Mouse (Mus musculus): ENCODE results near the gene Wbp11. TPM values are rescaled to one million over a fixed set of nuclear protein-coding genes. Genes with fewer than 3 reads are reported as not detected.

Gene Wbp11
- total RNA-seq, 2 experiments from 2014 or later, result 82.5 to 86.5 TPM

- DNase-seq, result no peak
These were observed 9.3 kb upstream of the Wbp11 start for GRCm38 (mm10) chr6:136837323-136837722.

DNA sequence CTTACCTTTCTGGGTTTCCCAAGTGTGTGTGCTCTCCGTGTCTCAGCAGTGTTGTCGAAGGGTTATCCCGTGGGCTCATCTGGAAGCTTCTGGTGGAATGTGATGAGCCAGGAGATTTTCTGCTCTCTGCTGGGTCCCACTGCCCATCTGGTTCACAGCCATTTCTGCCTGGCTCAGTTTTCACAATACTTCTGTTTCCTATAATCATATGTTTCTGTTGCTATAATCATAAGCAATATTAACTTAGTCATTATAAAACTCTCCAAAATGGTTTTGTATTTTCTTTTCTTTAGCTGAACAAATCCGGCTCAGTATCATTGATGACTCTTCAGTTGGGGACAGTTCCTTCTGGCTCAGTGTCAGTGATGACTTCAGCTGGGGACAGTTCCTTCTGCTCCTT lies 7.3 kb upstream of the Wbp11 start, which contains the start of gene Smco3:
TSS of gene Smco3 (minus strand) at position 101 of the 400 bp plus-strand sequence.
- no peak for DNase-seq

DNA sequence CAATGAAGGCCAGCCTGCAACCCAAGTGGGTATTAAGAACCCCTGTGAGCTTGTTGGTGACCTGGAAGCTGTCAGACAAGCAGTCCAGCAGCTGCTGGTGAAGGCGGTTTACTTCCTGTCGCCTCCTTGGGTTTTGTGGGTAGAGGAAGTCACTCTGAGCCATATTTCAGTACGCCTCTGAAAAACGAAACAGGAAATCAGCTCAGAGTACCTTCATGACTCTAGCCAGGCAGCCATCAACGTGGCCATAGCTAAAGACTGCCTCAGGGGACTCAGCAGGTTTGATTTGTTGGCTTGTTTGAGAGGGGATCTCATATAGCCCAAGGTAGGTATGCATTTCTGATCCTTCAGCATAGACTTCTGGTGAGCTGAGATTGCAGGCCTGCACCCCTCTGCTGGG lies 3.7 kb upstream of the Wbp11 start:
- no peak for DNase-seq

- DNase-seq, result no peak
These were observed 648 bp upstream of the Wbp11 start for GRCm38 (mm10) chr6:136828681-136829080.

DNA sequence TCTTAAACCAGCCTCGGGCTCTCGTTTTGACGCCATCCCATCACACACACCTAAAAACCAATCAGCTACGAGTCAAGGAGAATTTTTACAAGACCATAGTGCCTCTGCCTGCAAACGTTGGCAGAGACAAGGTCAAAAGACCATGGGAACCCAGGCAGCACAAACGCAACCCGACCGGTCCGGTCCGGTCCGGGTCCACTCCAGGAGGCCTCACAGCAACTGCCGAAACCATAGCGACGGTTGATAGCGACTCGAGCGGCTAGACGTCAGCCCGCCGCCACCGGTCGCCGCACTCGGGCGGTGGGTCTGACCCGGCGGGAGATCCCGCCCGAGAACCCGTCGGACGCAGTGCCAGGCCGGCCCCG lies 535 bp downstream of the Wbp11 start, which contains the start of gene BC049715:
TSS of gene BC049715 (plus strand) at position 111 of the 365 bp plus-strand sequence.
- DNase-seq, result no peak

- no peak for DNase-seq
These were observed 917 bp downstream of the Wbp11 start for GRCm38 (mm10) chr6:136827116-136827515.

DNA sequence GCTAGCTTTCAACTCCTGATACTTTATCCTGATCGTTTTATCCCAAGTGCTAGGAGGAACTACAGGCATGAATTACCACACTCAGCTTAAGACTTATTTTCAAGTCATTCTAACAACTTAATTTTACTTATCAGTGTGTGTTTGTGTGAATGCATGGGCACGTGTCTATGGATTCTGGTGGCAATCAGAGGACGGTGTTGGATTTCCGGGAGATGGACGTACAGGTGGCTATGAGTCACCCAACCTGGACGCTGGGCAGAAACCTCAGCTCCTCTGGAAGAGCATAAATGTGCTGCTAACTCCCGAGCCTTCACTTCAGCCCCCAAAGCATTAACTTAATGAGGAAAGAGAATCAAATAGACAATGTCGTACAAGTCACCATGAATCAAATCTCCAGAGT lies 3.0 kb downstream of the Wbp11 start:
- DNase-seq, result no peak

GRCm38 (mm10) chr6:136821086-136821485 lies 6.9 kb downstream of the Wbp11 start:
- DNase-seq, result no peak

DNA sequence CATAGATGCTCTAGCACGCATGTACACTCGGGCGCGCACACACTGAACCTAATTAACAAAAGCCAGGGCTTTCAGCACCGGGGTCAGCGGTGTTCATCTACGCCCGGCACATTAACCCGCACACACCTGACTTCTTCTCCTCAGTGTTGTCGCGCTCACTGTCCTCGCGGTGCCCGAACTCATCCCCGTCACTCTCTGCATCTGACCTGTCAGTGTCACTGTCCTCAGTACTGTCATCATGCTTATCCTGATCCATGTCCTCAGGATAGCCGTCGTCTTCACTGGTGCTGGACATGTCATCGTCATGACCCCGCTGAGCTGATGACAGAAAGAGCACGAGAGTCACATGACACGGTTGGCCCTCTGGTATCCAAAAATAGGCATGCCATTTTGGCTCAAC lies 7.7 kb downstream of the Wbp11 start:
- DNase-seq, result no peak

DNA sequence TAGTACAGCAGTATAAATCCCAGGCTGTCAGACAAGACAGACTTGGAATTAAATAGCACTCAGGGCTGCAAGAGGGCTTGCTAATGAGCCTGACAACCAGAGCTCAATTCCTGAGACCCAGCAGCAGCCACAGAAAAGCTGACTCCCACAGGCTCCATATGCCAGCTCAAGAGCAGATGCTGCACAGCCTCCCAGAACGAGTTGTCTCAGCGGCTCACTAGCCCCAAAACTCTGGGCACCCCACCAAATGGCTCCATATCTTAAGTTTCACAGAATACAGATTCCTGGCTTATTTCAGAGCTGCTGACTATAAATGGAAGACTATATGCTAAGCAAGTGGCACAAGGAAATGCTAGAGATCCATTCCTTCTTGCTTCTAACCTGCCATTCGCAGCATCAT lies 10.5 kb downstream of the Wbp11 start:
- no peak for DNase-seq

GRCm38 (mm10) chr6:136816826-136817225 lies 11.2 kb downstream of the Wbp11 start:
- DNase-seq, result no peak

GRCm38 (mm10) chr6:136815381-136815780 lies 12.7 kb downstream of the Wbp11 start:
- no peak for DNase-seq

- DNase-seq, result peak; percentile 40
These were observed 14.9 kb downstream of the Wbp11 start for GRCm38 (mm10) chr6:136813117-136813516.

DNA sequence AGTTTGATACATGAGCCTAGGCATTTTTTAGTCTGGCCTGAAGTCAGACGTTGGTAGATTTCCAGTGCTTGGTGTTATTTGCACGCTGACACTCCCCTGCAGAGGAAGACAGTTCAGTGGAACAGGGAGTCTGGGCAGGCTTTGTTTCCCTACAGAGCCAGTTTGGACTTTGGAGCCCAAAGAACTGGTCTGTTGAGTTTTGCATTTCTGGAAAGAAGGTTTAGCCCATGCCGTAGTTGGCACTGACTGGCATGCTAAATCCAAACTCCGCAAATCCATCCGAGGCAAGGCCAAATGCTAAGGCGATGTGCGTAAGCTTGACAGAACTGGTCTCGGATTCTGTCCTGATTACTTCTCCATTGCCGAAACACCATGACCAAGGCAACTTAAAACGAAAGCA lies 16.8 kb downstream of the Wbp11 start:
- DNase-seq, result no peak

- DNase-seq, result no peak
These were observed 18.4 kb downstream of the Wbp11 start for GRCm38 (mm10) chr6:136809673-136810072.

DNA sequence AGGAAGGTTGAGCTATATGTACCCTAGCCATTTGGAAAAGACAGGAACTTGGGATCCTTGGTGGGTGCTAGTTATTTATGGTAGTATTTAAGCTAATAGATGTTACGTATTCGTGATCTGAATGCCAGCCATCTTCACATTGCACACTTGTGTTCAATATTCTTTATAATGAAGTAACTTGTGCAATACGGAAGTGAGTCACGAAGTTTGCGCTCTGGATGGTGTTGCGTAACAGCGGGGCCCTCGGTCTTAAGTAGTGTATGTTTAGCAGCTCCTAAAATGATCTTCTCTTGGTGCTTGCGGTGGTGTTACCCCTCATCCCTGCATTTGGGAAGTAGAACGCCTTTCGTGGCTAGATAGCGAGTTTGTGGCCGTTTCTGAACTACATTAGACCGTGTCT lies 19.0 kb downstream of the Wbp11 start:
- DNase-seq, result peak; percentile 66

- peak; percentile 61 for DNase-seq
These were observed 19.4 kb downstream of the Wbp11 start for GRCm38 (mm10) chr6:136808631-136809046.

GRCm38 (mm10) chr6:136808014-136808417 lies 20.0 kb downstream of the Wbp11 start, which contains the start of gene H2afj:
TSS of gene H2afj (plus strand) at chr6:136808244.
- peak; percentile 99 for DNase-seq

GRCm38 (mm10) chr6:136807395-136808013 lies 20.5 kb downstream of the Wbp11 start:
- DNase-seq, result no peak

DNA sequence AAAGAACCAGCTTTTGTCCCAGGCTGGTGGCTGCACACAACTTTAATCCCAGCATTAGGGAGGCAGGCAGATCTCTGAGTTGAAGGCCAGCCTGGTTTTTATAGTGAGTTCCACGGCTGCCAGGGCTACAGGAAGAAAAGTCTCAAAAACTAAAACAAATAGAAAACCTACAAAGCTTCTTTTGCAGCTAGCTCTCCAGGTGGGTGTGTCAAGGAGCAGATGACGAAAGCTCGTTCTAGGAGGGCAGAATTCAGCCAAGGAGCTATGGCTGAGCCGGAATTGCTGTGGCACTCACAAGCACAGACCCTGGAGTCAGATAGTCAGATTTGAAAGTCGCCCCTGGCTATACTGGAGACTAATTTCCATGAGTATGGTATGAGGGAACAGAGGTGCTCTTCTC lies 21.2 kb downstream of the Wbp11 start:
- DNase-seq, result no peak

DNA sequence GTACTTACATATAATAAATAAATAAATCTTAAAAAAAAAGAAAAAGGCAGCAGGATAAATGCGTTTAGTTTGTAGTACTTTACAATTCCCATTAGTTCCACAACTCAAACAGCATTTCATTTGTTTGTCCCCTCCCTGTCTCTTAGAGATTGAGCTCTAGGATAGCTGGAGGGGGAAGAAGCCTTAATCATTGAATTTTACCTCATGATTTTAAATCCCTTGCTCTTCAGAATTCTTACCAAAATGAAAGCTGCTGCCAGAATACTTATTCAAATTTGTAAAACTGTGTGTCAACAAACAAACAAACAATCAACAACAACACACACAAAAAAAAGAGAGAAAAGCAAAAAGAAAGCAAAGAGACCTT lies 22.6 kb downstream of the Wbp11 start:
- no peak for DNase-seq

DNA sequence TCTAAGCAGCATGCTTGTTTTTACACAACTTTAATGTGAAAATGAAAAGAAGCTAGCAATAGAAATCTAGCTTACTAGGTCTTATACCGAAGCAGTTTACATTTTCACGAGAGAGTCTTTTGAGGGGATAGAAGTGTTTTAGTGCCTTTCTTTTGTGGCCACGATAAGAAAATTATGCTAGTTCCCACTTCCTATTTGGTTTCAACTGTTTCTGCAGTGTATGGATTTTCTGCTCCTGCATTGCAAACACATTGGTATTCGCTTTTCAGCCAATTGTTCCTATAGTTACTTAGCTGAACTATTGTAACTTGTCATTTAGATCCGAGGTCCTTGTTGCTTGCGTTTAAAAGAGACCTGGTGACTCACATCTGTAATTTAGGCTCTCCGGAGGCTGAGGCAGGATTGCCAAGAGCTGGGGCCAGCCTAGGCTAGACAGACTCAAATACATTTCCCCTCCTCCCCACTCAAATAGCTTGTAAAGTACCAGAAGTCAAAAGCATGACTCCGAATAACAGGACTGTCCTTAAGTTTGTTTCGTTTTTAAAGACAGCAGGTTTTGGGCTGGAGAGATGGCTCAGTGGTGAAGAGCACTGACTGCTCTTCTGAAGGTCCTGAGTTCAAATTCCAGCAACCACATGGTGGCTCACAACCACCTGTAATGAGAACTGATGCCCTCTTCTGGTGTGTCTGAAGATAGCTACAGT lies 23.2 kb downstream of the Wbp11 start:
- DNase-seq, result no peak

GRCm38 (mm10) chr6:136803739-136804633 lies 24.0 kb downstream of the Wbp11 start, which contains the start of gene Hist4h4:
TSS of gene Hist4h4 (minus strand) at chr6:136804415.
- peak; percentile 98 for DNase-seq
